Mouse (Mus musculus) bone marrow, adult 2 months (tissue): Measurements from ENCODE around the gene Oscp1. TPM values are rescaled to one million over a fixed set of nuclear protein-coding genes. Genes with fewer than 3 reads are reported as not detected.

ENCODE experiments used
- H3K27ac ChIP-seq: fragments of 200-500 bp; 2 replicates; pipeline ENCODE4 v1.5.1; 2012; ENCODE audit warnings: low read depth, mild to moderate bottlenecking, control low read depth, inconsistent platforms, low read length; ENCODE audit not compliant: control insufficient read depth, poor library complexity, insufficient read depth
- H3K4me1 ChIP-seq: fragments of 200-500 bp; 2 replicates; pipeline ENCODE4 v1.6.1; 2011; ENCODE audit warnings: low read length; ENCODE audit not compliant: control insufficient read depth, insufficient read depth
- H3K4me3 ChIP-seq: fragments of 200-500 bp; replicated peaks from 2 replicates; pipeline ENCODE3; 2011; ENCODE audit warnings: mild to moderate bottlenecking, low read depth, low read length, control low read depth; ENCODE audit not compliant: control insufficient read depth
- CTCF ChIP-seq: fragments of 200-500 bp; IDR thresholded peaks from 2 replicates; pipeline ENCODE4 v1.5.1; 2011; ENCODE audit warnings: low read length, control low read depth; ENCODE audit not compliant: control insufficient read depth, insufficient read depth
- POLR2A ChIP-seq: fragments of 200-500 bp; IDR thresholded peaks from 2 replicates; pipeline ENCODE4 v1.6.1; 2011; ENCODE audit warnings: low read depth, mild to moderate bottlenecking, control low read depth, low read length, borderline replicate concordance; ENCODE audit not compliant: control insufficient read depth
- WGBS: fragments of 180-500 bp; shearing (Covaris S2); methylation state at CpG from one replicate; pipeline ENCODE4 v1.1.7; 2018; 5-methylcytosine and 5-hydroxymethylcytosine counted together
- polyA plus RNA-seq: library from polyadenylated mRNA; stranded (reverse); fragments of >200 nt; gene quantifications from 2 replicates; pipeline ENCODE4 v1.2.4, GENCODE M21; 2011; ENCODE audit warnings: low replicate concordance; ENCODE audit not compliant: missing spikeins, insufficient read depth, insufficient read length

Gene Oscp1
- polyA plus RNA-seq, 1 experiment = 8.2 TPM

GRCm38 (mm10) chr4:126110374-126111152 is 52.2 kb downstream of the Oscp1 start:
- 1% methylated on average over 12 of the region's 12 CpGs for WGBS
- peak overlapping the region; percentile 96 for H3K27ac ChIP-seq
- TF ChIP-seq CTCF = 0 out of 2 replicates have a peak, but pooled peaks have one; percentile 7
- peak; percentile 76 for TF ChIP-seq POLR2A
- peak overlapping the region; percentile 31 for H3K4me3 ChIP-seq
- H3K4me1 ChIP-seq = peaks cover 8% of the 10 kb centered on the region; the same call in 1 of the 2 replicates

DNA sequence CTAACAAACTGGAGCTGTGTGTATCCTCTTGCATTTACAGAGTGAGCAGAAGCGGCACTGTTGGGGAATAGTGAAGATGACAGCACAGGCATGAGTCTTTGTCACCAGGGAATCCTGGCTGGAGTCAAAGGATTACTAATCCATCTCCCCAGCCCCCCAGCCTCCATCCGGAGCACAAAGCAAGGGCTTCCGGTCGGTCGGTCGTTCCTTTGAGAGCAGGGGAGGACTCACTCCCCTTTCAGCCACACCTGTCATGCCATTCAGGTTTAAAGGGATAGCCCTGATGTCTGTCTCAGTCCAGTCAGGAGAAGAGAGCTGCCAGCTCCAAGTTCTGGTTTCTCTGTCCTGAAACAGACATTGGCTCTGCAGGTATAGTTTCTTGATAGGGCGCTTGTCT is 52.8 kb downstream of the Oscp1 start:
- Histone ChIP-seq H3K27ac (peak overlapping the region; percentile 96), H3K4me3 (peak overlapping the region; percentile 26), H3K4me1 (peaks cover 8% of the 10 kb centered on the region; the same call in 1 of the 2 replicates)
- 12% methylated on average over 7 of the region's 7 CpGs for WGBS
- no peak for TF ChIP-seq POLR2A
- TF ChIP-seq CTCF = no peak

GRCm38 (mm10) chr4:126113243-126113642 is 54.9 kb downstream of the Oscp1 start:
- H3K27ac ChIP-seq = no peak overlapping the region

GRCm38 (mm10) chr4:126113943-126114342 is 55.6 kb downstream of the Oscp1 start:
- Histone ChIP-seq H3K4me1 (peaks cover 7% of the 10 kb centered on the region; the same call in 1 of the 2 replicates), H3K4me3 (no peak overlapping the region), H3K27ac (no peak overlapping the region)
- WGBS = 7% methylated on average over 6 of the region's 6 CpGs
- TF ChIP-seq CTCF (peak; percentile 79), POLR2A (no peak)

More at GRCm38 (mm10) chr4:126113243-126113642, 54.9 kb downstream of the Oscp1 start:
- H3K4me3 ChIP-seq = no peak overlapping the region
- H3K4me1 ChIP-seq = peaks cover 7% of the 10 kb centered on the region; the same call in 1 of the 2 replicates
- TF ChIP-seq CTCF = no peak
- TF ChIP-seq POLR2A = no peak
- 76% methylated on average over 4 of the region's 4 CpGs for WGBS

DNA sequence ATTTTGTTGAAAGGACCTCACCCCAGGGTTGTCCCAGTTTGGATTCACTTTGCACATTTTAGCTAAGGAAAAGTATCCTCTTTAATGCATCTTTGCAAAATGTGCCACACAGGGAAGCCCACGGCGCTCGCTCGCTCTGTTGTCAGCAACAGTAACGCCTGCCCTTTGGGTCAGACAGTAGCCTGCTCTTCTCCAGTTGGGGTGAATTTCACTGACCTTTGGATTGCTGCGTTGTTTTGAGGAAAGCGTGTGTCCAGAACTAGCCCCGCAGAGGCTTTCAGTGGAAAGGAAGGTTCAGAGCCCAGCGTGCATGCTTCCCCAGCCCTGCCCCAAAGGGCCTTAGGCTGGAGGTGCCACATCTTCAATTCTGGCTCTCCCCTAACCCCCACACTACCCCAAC is 57.0 kb downstream of the Oscp1 start:
- Histone ChIP-seq H3K4me1 (no peaks in the 10 kb centered on the region; the same call in 1 of the 2 replicates), H3K27ac (no peak overlapping the region), H3K4me3 (no peak overlapping the region)
- 89% methylated on average over 9 of the region's 9 CpGs for WGBS
- TF ChIP-seq CTCF (no peak), POLR2A (no peak)

GRCm38 (mm10) chr4:126115871-126116521 is 57.6 kb downstream of the Oscp1 start:
- Histone ChIP-seq H3K4me3 (no peak overlapping the region), H3K27ac (no peak overlapping the region), H3K4me1 (no peaks in the 10 kb centered on the region; the same call in 1 of the 2 replicates)
- 73% methylated on average over 6 of the region's 6 CpGs for WGBS
- TF ChIP-seq CTCF (no peak), POLR2A (no peak)

- H3K4me3 ChIP-seq = no peak overlapping the region
- TF ChIP-seq CTCF (no peak), POLR2A (no peak)
- no peak overlapping the region for H3K27ac ChIP-seq
- WGBS = 83% methylated on average over 8 of the region's 8 CpGs
- no peaks in the 10 kb centered on the region; the same call in 1 of the 2 replicates for H3K4me1 ChIP-seq
These were observed 58.8 kb downstream of the Oscp1 start for GRCm38 (mm10) chr4:126117116-126117515.

GRCm38 (mm10) chr4:126118651-126119050 is 60.3 kb downstream of the Oscp1 start:
- 91% methylated on average over 4 of the region's 4 CpGs for WGBS
- no peak for TF ChIP-seq POLR2A
- TF ChIP-seq CTCF = no peak
- Histone ChIP-seq H3K27ac (no peak overlapping the region), H3K4me3 (no peak overlapping the region), H3K4me1 (no peaks in the 10 kb centered on the region; the same call in 1 of the 2 replicates)

DNA sequence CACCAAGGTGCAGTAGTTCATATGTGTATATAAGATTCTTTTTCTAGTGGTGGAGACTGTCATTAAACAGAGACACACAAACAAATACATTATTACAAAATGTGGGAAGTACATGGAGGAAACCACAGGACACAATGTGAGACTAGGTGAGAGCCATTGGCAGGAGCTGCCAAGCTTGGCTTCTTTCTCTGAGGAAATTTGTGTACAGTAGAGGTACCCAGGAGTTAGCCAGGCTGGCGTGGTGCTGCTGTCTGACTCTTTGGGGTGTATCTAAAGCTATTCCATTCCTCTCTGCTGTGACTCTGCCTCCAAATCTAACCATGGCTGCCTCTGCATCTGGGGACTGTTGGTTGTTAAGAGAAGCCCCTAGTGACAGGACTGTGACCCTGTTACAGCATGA is 60.7 kb downstream of the Oscp1 start:
- TF ChIP-seq CTCF (no peak), POLR2A (no peak)
- no peak overlapping the region for H3K27ac ChIP-seq
- 74% methylated on average over 1 of the region's 1 CpGs for WGBS
- H3K4me3 ChIP-seq = no peak overlapping the region
- no peaks in the 10 kb centered on the region; the same call in 1 of the 2 replicates for H3K4me1 ChIP-seq
